Mouse (Mus musculus) bone marrow, adult 2 months (tissue): ENCODE results near the gene Grcc10. TPM values are rescaled to one million over a fixed set of nuclear protein-coding genes. Genes with fewer than 3 reads are reported as not detected.

Experiments used
- H3K27ac ChIP-seq: fragments of 200-500 bp; 2 replicates; pipeline ENCODE4 v1.5.1; 2012; ENCODE audit warnings: low read depth, mild to moderate bottlenecking, control low read depth, inconsistent platforms, low read length; ENCODE audit not compliant: control insufficient read depth, poor library complexity, insufficient read depth
- H3K4me1 ChIP-seq: fragments of 200-500 bp; 2 replicates; pipeline ENCODE4 v1.6.1; 2011; ENCODE audit warnings: low read length; ENCODE audit not compliant: control insufficient read depth, insufficient read depth
- H3K4me3 ChIP-seq: fragments of 200-500 bp; replicated peaks from 2 replicates; pipeline ENCODE3; 2011; ENCODE audit warnings: mild to moderate bottlenecking, low read depth, low read length, control low read depth; ENCODE audit not compliant: control insufficient read depth
- CTCF ChIP-seq: fragments of 200-500 bp; IDR thresholded peaks from 2 replicates; pipeline ENCODE4 v1.5.1; 2011; ENCODE audit warnings: low read length, control low read depth; ENCODE audit not compliant: control insufficient read depth, insufficient read depth
- POLR2A ChIP-seq: fragments of 200-500 bp; IDR thresholded peaks from 2 replicates; pipeline ENCODE4 v1.6.1; 2011; ENCODE audit warnings: low read depth, mild to moderate bottlenecking, control low read depth, low read length, borderline replicate concordance; ENCODE audit not compliant: control insufficient read depth
- WGBS: fragments of 180-500 bp; shearing (Covaris S2); methylation state at CpG from one replicate; pipeline ENCODE4 v1.1.7; 2018; 5-methylcytosine and 5-hydroxymethylcytosine counted together
- polyA plus RNA-seq: library from polyadenylated mRNA; stranded (reverse); fragments of >200 nt; gene quantifications from 2 replicates; pipeline ENCODE4 v1.2.4, GENCODE M21; 2011; ENCODE audit warnings: low replicate concordance; ENCODE audit not compliant: missing spikeins, insufficient read depth, insufficient read length

Gene Grcc10
- polyA plus RNA-seq: 138 and 208 TPM in 2 replicates

- Histone ChIP-seq H3K27ac (peak within 1 kb of the TSS; percentile 97), H3K4me3 (peak within 1 kb of the TSS; percentile 83), H3K4me1 (peaks cover 6% of the 10 kb centered on the region)
- TF ChIP-seq POLR2A (peak; percentile 56), CTCF (no peak)
- under 1% methylated on average over 41 of the region's 41 CpGs for WGBS
Measured at GRCm38 (mm10) chr6:124740888-124741761, at the start of gene Grcc10. Gene Grcc10, minus strand, starts transcription at chr6:124741374.

- TF ChIP-seq POLR2A: no peak
- TF ChIP-seq CTCF: no peak
- WGBS: 55% methylated on average over 4 of the region's 4 CpGs
- Histone ChIP-seq H3K27ac (no peak overlapping the region), H3K4me3 (no peak overlapping the region), H3K4me1 (no peaks in the 10 kb centered on the region)
Measured at GRCm38 (mm10) chr6:124790121-124790520, 48.9 kb upstream of the Grcc10 start.

GRCm38 (mm10) chr6:124789519-124789918, 48.3 kb upstream of the Grcc10 start:
- H3K4me1 ChIP-seq: no peaks in the 10 kb centered on the region
- 78% methylated on average over 4 of the region's 4 CpGs for WGBS
- no peak overlapping the region for H3K4me3 ChIP-seq
- TF ChIP-seq CTCF (no peak), POLR2A (no peak)
- H3K27ac ChIP-seq: no peak overlapping the region

GRCm38 (mm10) chr6:124787722-124788121, 46.5 kb upstream of the Grcc10 start:
- no peaks in the 10 kb centered on the region for H3K4me1 ChIP-seq
- no peak overlapping the region for H3K27ac ChIP-seq
- WGBS: 74% methylated on average over 10 of the region's 10 CpGs
- TF ChIP-seq POLR2A (no peak), CTCF (no peak)
- H3K4me3 ChIP-seq: no peak overlapping the region

- WGBS: 35% methylated on average over 8 of the region's 8 CpGs
- Histone ChIP-seq H3K4me1 (no peaks in the 10 kb centered on the region), H3K4me3 (no peak overlapping the region), H3K27ac (no peak overlapping the region)
- TF ChIP-seq CTCF (no peak), POLR2A (no peak)
Measured at GRCm38 (mm10) chr6:124786756-124787420, 45.7 kb upstream of the Grcc10 start.

- Histone ChIP-seq H3K4me3 (peak overlapping the region; percentile 39), H3K27ac (no peak overlapping the region), H3K4me1 (no peaks in the 10 kb centered on the region; the same call in 1 of the 2 replicates)
- WGBS: 11% methylated on average over 6 of the region's 6 CpGs
- TF ChIP-seq POLR2A: no peak
- no peak for TF ChIP-seq CTCF
Measured at GRCm38 (mm10) chr6:124782436-124782835, 41.3 kb upstream of the Grcc10 start.

- no peaks in the 10 kb centered on the region; the same call in 1 of the 2 replicates for H3K4me1 ChIP-seq
- no peak overlapping the region for H3K4me3 ChIP-seq
- WGBS: 85% methylated on average over 7 of the region's 7 CpGs
- no peak for TF ChIP-seq CTCF
- TF ChIP-seq POLR2A: no peak
- H3K27ac ChIP-seq: no peak overlapping the region
Measured at GRCm38 (mm10) chr6:124780917-124781316, 39.7 kb upstream of the Grcc10 start.

- TF ChIP-seq POLR2A: no peak
- TF ChIP-seq CTCF: no peak
- H3K4me3 ChIP-seq: no peak overlapping the region
- H3K27ac ChIP-seq: no peak overlapping the region
- no peaks in the 10 kb centered on the region; the same call in 1 of the 2 replicates for H3K4me1 ChIP-seq
- 26% methylated on average over 10 of the region's 10 CpGs for WGBS
Measured at GRCm38 (mm10) chr6:124779984-124780416, 38.8 kb upstream of the Grcc10 start.
